Mouse (Mus musculus) layer of hippocampus, adult 9-11 months (tissue): ENCODE results near the gene Myo1h.

Experiments
- DNase-seq: peaks from one replicate; pipeline ENCODE4 v3.0.0; 2022

The Myo1h gene

DNA sequence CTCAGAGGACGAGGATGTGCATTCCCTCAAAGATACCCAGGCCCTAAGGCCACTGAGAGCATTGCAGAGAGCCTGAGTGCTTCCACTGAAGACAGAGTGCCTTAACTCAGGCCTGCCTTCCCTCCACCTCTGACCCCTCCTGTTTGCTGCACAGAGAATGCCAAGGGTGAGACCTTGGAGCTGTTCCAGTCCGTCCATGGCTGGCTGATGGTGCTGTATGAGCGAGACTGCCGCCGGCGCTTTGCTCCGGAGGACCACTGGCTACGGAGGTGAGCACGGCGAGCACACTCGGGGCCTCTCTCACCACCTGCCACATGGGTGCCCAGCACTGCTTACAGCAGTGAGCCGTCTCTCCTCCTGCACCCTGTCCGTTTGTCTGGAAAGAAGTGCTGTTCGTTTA is 117.6 kb downstream of the Myo1h start:
- no peak for DNase-seq

DNA sequence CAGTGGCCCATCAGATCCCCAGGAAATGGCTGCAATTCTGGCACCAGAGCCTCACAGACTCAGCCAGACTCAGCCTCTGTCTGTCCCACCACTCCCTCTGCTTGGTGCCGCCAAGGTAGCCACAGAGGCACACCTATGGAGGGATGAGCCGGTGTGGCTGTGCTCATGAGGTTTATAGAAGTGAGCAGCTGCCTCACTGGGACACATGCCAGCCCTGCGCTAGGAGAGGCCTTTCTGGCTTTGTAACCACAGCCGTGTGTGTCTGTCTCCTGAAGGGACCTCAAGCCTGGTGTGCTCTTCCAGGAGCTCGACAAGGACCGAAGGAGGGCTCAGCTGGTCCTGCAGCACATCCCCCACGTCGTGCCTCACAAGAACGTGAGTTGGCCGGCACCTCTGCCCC is 118.3 kb downstream of the Myo1h start:
- no peak for DNase-seq

DNA sequence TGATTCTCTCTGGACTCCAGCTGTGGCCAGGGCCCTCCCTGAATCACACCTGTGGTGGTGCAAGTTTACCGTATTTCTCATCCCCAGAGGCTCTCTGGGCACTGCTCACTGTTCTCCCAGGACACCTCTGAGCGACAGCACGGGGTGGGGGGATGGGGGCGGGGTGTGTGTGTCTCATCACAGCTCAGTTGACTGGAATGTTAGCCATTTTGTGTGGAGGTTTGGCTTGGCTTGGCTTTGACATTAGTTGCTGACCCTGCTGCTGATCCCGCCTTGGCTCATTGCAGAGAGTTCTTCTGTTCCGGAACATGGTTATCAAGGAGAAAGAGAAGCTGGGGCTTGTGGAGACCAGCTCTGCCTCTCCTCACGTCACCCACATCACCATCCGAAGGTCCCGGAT is 118.8 kb downstream of the Myo1h start:
- DNase-seq, result no peak

DNA sequence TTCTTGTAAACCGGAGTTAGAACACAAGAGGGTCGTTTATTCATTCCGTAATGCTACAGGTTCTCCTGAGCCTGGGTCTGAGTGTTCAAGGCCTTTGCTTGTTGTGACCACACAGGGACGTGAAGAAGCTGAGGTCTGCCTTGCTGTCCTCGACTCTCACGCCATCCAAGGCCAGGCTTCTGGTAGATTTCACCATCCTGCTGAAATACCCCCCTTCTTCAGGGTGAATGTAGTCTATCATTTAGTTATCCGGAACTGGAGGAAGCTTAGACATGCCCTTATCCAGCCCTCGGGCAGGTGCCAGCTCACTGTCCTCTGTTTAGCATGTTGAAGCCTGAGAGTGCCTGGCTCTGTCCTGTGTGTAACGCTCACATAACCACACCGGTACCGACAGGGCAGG is 119.9 kb downstream of the Myo1h start:
- no peak for DNase-seq

DNA sequence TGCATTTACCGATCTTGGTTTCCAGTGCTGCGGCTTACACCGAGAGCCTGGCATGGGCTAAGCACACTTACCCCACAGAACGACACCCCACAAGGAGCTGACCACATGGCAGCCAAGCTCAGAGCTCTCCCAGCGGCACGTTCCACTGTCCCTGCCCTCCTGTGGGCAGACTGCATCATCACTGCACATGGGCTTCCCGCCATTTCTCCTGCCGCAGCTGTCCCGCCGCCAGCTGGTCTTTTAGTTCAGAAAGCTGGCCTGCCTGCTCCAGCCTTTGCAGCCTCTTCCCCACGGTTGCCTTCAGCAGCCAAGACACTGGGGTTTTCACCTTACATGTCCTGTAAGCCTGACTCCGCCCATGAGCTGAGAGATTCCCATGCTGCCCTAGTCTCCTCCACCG is 121.5 kb downstream of the Myo1h start:
- no peak for DNase-seq

DNA sequence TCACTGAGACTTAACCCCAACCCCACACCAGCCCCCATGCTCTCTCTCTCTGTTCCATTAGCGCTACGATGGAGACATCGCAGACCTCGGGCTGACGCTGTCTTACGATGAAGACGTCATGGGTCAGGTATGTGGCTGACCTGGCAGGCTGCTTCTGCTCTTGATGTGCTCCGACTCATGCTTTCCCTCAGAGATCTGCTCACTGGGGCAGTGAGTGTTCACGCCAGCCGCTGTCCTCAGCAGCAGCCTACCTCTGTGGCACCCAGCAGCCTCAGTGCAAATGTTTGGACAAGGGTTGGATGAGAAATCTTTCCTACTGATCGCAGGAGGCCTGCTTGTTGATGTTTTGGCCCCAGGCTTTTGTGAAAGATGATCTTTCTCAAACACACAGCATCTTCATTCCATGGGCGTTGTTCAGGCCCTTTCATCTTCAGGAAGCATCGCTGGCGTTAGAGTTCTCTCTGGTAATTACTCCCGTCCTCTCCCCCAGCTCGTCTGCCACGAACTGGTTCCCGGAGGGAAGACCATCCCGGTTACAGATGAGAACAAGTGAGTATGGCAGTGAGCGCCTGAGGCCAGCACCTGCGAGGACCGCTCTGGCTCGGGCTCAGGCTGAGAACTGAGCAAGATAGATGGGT is 123.5 kb downstream of the Myo1h start:
- DNase-seq, result no peak

DNA sequence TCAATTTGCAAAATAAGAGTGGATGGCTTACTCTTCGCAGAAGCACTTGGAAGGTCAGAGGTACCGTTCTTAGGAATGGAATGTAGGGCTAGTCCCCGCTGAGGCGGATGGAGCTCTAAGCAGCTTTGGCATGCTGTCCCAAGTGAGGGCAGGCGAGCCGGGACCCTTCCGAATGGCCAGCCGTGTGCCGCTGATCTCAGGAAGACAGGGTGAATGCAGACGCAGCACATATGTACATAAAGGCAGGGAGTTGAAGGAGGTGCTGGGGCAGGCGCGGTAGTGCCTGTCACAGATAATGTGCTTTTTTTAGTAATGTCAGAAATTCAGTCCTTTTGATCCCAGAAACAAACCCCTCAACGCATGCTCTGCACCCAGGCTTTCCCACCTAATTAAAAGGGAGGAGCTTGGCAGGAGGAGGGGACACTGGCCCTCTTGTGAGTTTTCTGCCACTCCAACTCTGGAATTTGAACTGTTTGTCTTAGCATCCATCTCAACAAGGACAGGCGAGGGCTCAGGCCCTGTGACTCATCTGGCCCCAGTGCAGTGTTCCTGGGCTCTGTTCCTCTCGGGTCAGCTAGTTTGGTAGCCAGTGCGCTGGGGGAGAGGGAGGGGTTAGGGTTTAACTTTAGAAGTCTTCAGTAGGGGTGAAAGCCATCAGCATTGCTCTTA is 124.2 kb downstream of the Myo1h start:
- DNase-seq, result no peak
